Mouse (Mus musculus) kidney, postnatal 36 days (tissue): ENCODE measurements around the gene Vasn.
A peak's percentile ranks its signal among the peaks of the same experiment; 100 is the strongest.

ENCODE experiments used
- DNase-seq, 2 experiments: peaks; one replicate each; pipeline ENCODE4 v3.0.0; 2021 to 2022; ENCODE audit warnings: mixed read lengths in 2 of 2

Vasn gene

GRCm38 (mm10) chr16:4639831-4640237 lies at the start of gene Vasn, which contains the start of gene Dnaja3:
Gene Vasn, plus strand, starts transcription at chr16:4639941.
Gene Dnaja3, plus strand, starts transcription at chr16:4639989.
- DNase-seq: peak; percentile 95 to 97

- DNase-seq: no peak
Observed at GRCm38 (mm10) chr16:4590236-4590635, 49.5 kb upstream of the Vasn start.

GRCm38 (mm10) chr16:4592909-4593875 lies 46.5 kb upstream of the Vasn start:
- DNase-seq: peak; percentile 88 to 90

GRCm38 (mm10) chr16:4593971-4594813 lies 45.5 kb upstream of the Vasn start, which contains the start of gene Glis2:
Gene Glis2, plus strand, starts transcription at chr16:4594713.
- peak; percentile 83 to 86 for DNase-seq

GRCm38 (mm10) chr16:4594814-4595526 lies 44.8 kb upstream of the Vasn start:
- peak in 1 of 2 experiments; percentile 50 for DNase-seq

- DNase-seq: peak; percentile 88 to 91
Observed at GRCm38 (mm10) chr16:4595527-4595963, 44.2 kb upstream of the Vasn start.

- no peak for DNase-seq
Observed at GRCm38 (mm10) chr16:4596141-4596728, 43.5 kb upstream of the Vasn start.

- no peak for DNase-seq
Observed at GRCm38 (mm10) chr16:4596836-4597235, 42.9 kb upstream of the Vasn start.

- DNase-seq: peak in 1 of 2 experiments; percentile 37
Observed at GRCm38 (mm10) chr16:4597296-4597695, 42.4 kb upstream of the Vasn start.

GRCm38 (mm10) chr16:4598041-4598440 lies 41.7 kb upstream of the Vasn start:
- no peak for DNase-seq

GRCm38 (mm10) chr16:4598891-4599543 lies 40.7 kb upstream of the Vasn start:
- DNase-seq: peak in 1 of 2 experiments; percentile 53

- DNase-seq: peak in 1 of 2 experiments; percentile 26
Observed at GRCm38 (mm10) chr16:4599616-4600015, 40.1 kb upstream of the Vasn start.

- peak; percentile 83 to 88 for DNase-seq
Observed at GRCm38 (mm10) chr16:4600701-4601310, 38.9 kb upstream of the Vasn start.

- peak; percentile 88 to 94 for DNase-seq
Observed at GRCm38 (mm10) chr16:4602189-4602588, 37.6 kb upstream of the Vasn start.

- peak; percentile 81 to 90 for DNase-seq
Observed at GRCm38 (mm10) chr16:4602766-4603452, 36.8 kb upstream of the Vasn start.

GRCm38 (mm10) chr16:4603453-4603837 lies 36.3 kb upstream of the Vasn start:
- DNase-seq: no peak

- DNase-seq: peak; percentile 70 to 76
Observed at GRCm38 (mm10) chr16:4604293-4604837, 35.4 kb upstream of the Vasn start.

- DNase-seq: peak in 1 of 2 experiments; percentile 65
Observed at GRCm38 (mm10) chr16:4605514-4606131, 34.1 kb upstream of the Vasn start.

- peak; percentile 79 to 83 for DNase-seq
Observed at GRCm38 (mm10) chr16:4606431-4607084, 33.2 kb upstream of the Vasn start.
